Mouse (Mus musculus) MN1 (cell line): ENCODE data around the gene Nlrp9c.
"Not testable (repeated sequence)": the region's sequence is repeated elsewhere in the genome, so short reads cannot be mapped to it uniquely, and the experiment has no call there.

Experiments
- DNase-seq: peaks from one replicate; pipeline ENCODE4 v3.0.0-alpha.2; 2016; ENCODE audit warnings: low spot score

The Nlrp9c gene

GRCm38 (mm10) chr7:26403600-26403999 lies at the start of gene Nlrp9c:
Gene Nlrp9c (minus strand): TSS chr7:26403700.
- not testable (repeated sequence) for DNase-seq

GRCm38 (mm10) chr7:26434813-26435212 lies 31.3 kb upstream of the Nlrp9c start, which contains the start of gene Nlrp4a:
Gene Nlrp4a (plus strand): TSS chr7:26435113.
- no peak for DNase-seq

- not testable (repeated sequence) for DNase-seq
Measured at GRCm38 (mm10) chr7:26391811-26392210, 11.7 kb downstream of the Nlrp9c start.

- DNase-seq = not testable (repeated sequence)
Measured at GRCm38 (mm10) chr7:26391137-26391536, 12.4 kb downstream of the Nlrp9c start.

- not testable (repeated sequence) for DNase-seq
Measured at GRCm38 (mm10) chr7:26386691-26387090, 16.8 kb downstream of the Nlrp9c start.

GRCm38 (mm10) chr7:26380807-26381206 lies 22.7 kb downstream of the Nlrp9c start:
- DNase-seq = no peak

- DNase-seq = not testable (repeated sequence)
Measured at GRCm38 (mm10) chr7:26373221-26373620, 30.3 kb downstream of the Nlrp9c start.

GRCm38 (mm10) chr7:26356719-26357118 lies 46.8 kb downstream of the Nlrp9c start:
- not testable (repeated sequence) for DNase-seq

- DNase-seq = not testable (repeated sequence)
Measured at GRCm38 (mm10) chr7:26352258-26352657, 51.2 kb downstream of the Nlrp9c start.

GRCm38 (mm10) chr7:26350177-26350576 lies 53.3 kb downstream of the Nlrp9c start:
- DNase-seq = not testable (repeated sequence)

GRCm38 (mm10) chr7:26320361-26320760 lies 83.1 kb downstream of the Nlrp9c start:
- not testable (repeated sequence) for DNase-seq

GRCm38 (mm10) chr7:26315809-26316208 lies 87.7 kb downstream of the Nlrp9c start:
- not testable (repeated sequence) for DNase-seq

- DNase-seq = not testable (repeated sequence)
Measured at GRCm38 (mm10) chr7:26315194-26315593, 88.3 kb downstream of the Nlrp9c start.

- not testable (repeated sequence) for DNase-seq
Measured at GRCm38 (mm10) chr7:26311786-26312185, 91.7 kb downstream of the Nlrp9c start.

GRCm38 (mm10) chr7:26306926-26307325 lies 96.6 kb downstream of the Nlrp9c start, which contains the start of gene Cyp2a4:
Gene Cyp2a4 (plus strand): TSS chr7:26307169.
- not testable (repeated sequence) for DNase-seq

- DNase-seq = not testable (repeated sequence)
Measured at GRCm38 (mm10) chr7:26303429-26304166, 99.9 kb downstream of the Nlrp9c start.
